Mouse (Mus musculus) cortical plate, adult 2 months (tissue): Measurements from ENCODE around the gene Rps11.
"Not testable (repeated sequence)": the region's sequence is repeated elsewhere in the genome, so short reads cannot be mapped to it uniquely, and the experiment has no call there.

Source experiments
- CTCF ChIP-seq: fragments of 200-500 bp; IDR thresholded peaks from 2 replicates; pipeline ENCODE4 v1.5.1; 2011; ENCODE audit warnings: mild to moderate bottlenecking, control low read depth, low read length; ENCODE audit not compliant: insufficient read depth; ENCODE audit errors: extremely low read depth
- POLR2A ChIP-seq: fragments of 200-500 bp; IDR thresholded peaks from 2 replicates; pipeline ENCODE4 v1.6.1; 2011; ENCODE audit warnings: mild to moderate bottlenecking, low read length, control low read depth; ENCODE audit not compliant: insufficient read depth; ENCODE audit errors: extremely low read depth

DNA sequence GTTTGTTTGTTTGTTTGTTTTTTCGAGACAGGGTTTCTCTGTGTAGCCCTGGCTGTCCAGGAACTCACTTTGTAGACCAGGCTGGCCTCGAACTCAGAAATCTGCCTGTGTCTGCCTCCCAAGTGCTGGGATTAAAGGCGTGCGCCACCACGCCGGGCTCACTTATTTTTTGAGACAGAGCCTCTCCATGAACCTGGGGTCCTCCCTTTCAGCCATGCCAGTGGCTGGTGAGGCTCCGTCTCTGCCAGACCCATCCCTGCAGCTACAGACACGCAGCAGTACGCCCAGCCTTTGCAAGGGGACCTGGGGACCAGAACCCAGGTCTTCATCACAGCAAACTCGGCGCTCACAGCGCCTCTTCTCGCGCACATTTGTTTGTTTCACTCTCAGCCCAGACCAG, 28.3 kb downstream of the Rps11 start:
- not testable (repeated sequence) for TF ChIP-seq POLR2A, CTCF
